Mouse (Mus musculus): ENCODE results near the gene Olfr646.

The Olfr646 gene

DNA sequence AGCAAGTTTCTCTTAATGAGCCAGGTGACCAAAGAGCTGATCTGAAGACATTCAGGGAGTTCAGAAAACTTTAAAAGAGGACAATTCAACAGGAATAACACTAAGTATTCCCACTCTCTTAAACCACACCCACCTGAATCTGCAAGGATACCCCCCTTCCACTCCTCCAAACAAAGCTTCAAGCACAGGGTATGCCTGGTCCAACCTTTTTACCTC, at the start of gene Olfr646:
TSS of gene Olfr646 (plus strand) at position 117 of the 216 bp plus-strand sequence.
- no peak for DNase-seq (ENCODE audit: low spot score in 2 of 2)

GRCm38 (mm10) chr7:104059215-104059614, 45.5 kb upstream of the Olfr646 start:
- DNase-seq (ENCODE audit: low spot score in 2 of 2), result no peak

DNA sequence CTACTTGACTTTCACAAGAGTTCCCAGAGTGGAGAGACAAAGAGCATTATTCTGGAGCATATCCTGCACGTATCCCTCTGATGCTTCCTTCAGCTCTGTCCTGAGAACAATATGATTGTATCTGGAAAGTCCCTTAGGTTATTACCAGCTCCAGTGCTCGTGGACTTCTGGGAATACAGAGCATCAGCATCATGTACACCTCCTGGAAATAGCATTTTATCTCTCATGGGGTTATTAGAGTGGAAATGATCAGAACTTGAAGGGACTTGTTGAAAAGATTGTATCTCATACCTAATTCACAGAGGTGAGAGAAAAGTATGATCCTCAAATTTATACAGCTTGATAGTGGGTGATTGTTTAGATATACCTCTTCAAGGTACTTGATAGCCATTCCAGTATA, 43.3 kb upstream of the Olfr646 start, which contains the start of gene 4930516K23Rik:
TSS of gene 4930516K23Rik (minus strand) at position 101 of the 400 bp plus-strand sequence.
- no peak for DNase-seq (ENCODE audit: low spot score in 2 of 2)

- DNase-seq (ENCODE audit: low spot score in 2 of 2), result no peak
These were observed 32.9 kb upstream of the Olfr646 start, which contains the start of gene Olfr644 for GRCm38 (mm10) chr7:104071769-104072168. Olfr644 (minus strand) TSS chr7:104071869.

DNA sequence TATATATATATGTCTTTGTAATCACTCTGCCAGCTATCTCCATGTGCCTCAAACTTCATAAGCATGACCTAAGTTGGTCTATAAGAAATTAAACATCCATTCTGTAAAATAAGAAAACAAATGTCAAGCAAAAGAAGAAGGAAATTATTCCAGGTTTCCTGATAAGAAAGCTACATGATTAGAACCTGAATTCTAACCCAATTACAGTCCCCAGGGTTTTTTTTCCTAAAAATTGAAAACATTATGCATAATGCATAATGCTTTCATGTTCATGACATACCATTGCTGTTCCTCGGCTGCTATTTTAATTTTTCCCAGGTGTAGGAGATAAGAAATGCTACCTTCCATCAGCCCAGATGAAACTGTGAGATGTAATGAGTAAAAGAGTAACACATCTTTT, 19.3 kb upstream of the Olfr646 start, which contains the start of gene Olfr645:
TSS of gene Olfr645 (minus strand) at position 101 of the 400 bp plus-strand sequence.
- no peak for DNase-seq (ENCODE audit: low spot score in 2 of 2)

DNA sequence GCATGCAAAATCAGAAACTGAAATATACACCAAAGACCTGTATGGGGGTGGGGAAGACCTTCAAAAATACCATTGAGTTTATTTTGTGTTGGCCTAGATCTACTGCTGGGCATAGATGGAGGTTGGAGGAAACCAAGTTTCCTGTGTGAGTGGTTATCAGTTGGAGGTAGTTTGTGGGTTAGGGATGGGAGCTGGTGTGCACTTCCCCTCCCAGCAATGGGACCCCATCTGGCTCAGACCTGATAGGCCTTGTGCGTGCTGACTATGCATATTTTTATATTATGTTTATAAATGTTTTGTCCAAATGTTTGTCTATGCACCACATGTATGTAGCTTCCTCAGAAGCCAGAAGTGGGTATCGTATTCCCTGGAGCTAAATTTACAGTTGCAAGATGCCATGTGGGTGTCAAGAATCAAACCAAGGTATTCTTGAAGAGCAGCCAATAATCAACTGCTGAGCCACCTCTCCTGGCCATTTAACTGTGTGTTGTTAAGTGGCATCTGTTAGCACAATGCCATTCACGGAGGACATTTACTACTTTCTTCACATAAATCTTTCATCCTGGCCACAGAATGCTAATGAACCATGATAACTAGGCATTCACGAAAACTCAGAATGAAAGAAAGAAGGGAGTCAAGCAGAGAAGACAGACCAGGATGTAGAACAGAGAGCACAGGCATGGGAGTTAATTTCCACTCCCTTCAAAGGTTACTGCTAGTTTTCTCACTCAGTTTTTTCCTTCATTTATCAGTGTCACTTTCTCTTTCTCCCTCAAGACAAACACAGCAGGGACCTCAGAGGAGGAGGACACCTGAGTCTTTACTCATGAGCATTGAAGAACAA, 538 bp upstream of the Olfr646 start:
- no peak for DNase-seq (ENCODE audit: low spot score in 2 of 2)

- DNase-seq (ENCODE audit: low spot score in 2 of 2), result no peak
These were observed 25.1 kb downstream of the Olfr646 start, which contains the start of gene Ubqln5 for GRCm38 (mm10) chr7:104129726-104130125. Ubqln5 (minus strand) TSS chr7:104129826.

DNA sequence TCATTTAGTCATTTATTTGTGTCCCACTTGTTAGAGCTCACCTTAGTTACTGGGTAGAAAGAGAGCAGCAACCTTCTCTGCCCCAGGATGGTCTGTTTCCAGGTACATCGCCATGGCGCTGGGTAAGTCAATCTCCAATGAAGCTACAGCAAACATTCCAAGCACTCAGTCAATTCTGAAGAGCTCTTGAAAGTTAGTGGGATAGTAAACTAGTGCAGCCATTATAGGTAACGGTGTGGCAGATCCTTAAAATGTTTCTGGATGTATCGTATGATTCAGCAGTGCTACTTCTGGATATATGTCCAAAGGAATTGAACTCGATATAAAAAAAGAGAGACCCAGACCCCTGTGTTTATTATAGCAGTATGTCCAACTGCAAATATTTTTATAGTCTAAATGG, 32.6 kb downstream of the Olfr646 start, which contains the start of gene Olfr643:
TSS of gene Olfr643 (minus strand) at position 101 of the 400 bp plus-strand sequence.
- DNase-seq (ENCODE audit: low spot score in 2 of 2), result no peak

DNA sequence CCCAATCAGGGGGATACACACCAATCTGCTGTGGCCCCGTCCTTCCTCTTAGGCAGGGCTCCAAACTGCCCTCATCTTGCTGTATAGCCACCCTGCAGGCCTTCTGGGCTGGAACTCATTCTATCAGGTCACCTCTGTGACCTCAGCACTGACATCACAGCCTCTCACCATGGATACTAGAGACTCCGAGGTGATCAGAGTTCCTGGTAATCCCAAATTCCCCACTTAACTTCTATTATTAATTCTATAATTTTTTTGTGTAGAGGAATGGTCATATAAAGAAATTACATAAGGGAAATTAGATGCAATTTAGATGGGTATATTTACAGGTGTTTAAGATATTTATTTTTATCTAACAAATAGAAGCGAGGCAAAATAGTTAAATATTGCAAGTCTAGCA, 38.5 kb downstream of the Olfr646 start, which contains the start of gene Ubqln3:
TSS of gene Ubqln3 (minus strand) at position 101 of the 400 bp plus-strand sequence.
- no peak for DNase-seq (ENCODE audit: low spot score in 2 of 2)

DNA sequence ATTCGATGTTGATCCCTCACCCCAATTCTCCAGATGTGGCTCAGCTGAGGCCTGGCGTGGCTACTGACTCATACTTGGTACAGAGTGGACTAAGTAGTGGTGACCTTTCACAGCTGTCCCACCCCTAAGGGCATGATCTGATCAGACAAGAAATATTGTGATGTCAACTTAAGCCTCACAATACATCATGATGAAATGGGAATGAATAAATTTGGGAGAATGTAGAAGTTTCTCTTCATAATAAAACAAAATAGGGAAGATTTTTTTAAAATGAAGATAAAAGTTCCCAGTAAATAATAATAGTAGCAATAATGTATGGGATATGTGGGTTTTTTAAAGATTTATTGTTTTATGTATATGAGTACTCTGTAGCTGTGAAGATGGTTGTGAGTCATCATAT, 45.8 kb downstream of the Olfr646 start, which contains the start of gene Ubqlnl:
TSS of gene Ubqlnl (minus strand) at position 101 of the 400 bp plus-strand sequence.
- no peak for DNase-seq (ENCODE audit: low spot score in 2 of 2)
